Mouse (Mus musculus) forebrain, embryonic 10.5 days (tissue): Measurements from ENCODE around the gene Hist1h2ba. TPM values are rescaled to one million over a fixed set of nuclear protein-coding genes. Genes with fewer than 3 reads are reported as not detected.

Experiments used
- DNase-seq: peaks from one replicate; pipeline ENCODE4 v3.0.0-alpha.2; 2017; ENCODE audit warnings: low spot score; ENCODE audit errors: extremely low spot score
- H3K27ac ChIP-seq: fragments of 300-500 bp; sonication (generic); 2 replicates; pipeline ENCODE4 v1.5.1; 2016; ENCODE audit warnings: mild to moderate bottlenecking
- H3K27me3 ChIP-seq: fragments of 300-500 bp; sonication (generic); 2 replicates; pipeline ENCODE4 v1.6.1; 2016; ENCODE audit warnings: mild to moderate bottlenecking; ENCODE audit not compliant: poor library complexity, severe bottlenecking
- H3K36me3 ChIP-seq: fragments of 300-500 bp; sonication (generic); replicated peaks from 2 replicates; pipeline ENCODE4 v1.6.1; 2016; ENCODE audit warnings: mild to moderate bottlenecking, moderate library complexity
- H3K4me1 ChIP-seq: fragments of 300-500 bp; sonication (generic); 2 replicates; pipeline ENCODE4 v1.6.1; 2016
- H3K4me3 ChIP-seq: fragments of 300-500 bp; sonication (generic); 2 replicates; pipeline ENCODE4 v1.5.1; 2016; ENCODE audit warnings: mild to moderate bottlenecking, moderate library complexity
- H3K9me3 ChIP-seq: fragments of 300-500 bp; sonication (generic); 2 replicates; pipeline ENCODE4 v1.6.1; 2016; ENCODE audit warnings: mild to moderate bottlenecking, moderate library complexity
- WGBS: fragments of 180-500 bp; shearing (Covaris S2); methylation state at CpG from one replicate; pipeline ENCODE4 v1.1.7; 2016; 5-methylcytosine and 5-hydroxymethylcytosine counted together
- polyA plus RNA-seq: library from polyadenylated mRNA; unstranded; fragments of >200 nt; fragmentation: Nextera tagmentation; extraction: Ambion mirVana; gene quantifications from 2 replicates; pipeline ENCODE4 v1.2.1, GENCODE M21; 2016

Gene Hist1h2ba
- not detected in 2 replicates for polyA plus RNA-seq

DNA sequence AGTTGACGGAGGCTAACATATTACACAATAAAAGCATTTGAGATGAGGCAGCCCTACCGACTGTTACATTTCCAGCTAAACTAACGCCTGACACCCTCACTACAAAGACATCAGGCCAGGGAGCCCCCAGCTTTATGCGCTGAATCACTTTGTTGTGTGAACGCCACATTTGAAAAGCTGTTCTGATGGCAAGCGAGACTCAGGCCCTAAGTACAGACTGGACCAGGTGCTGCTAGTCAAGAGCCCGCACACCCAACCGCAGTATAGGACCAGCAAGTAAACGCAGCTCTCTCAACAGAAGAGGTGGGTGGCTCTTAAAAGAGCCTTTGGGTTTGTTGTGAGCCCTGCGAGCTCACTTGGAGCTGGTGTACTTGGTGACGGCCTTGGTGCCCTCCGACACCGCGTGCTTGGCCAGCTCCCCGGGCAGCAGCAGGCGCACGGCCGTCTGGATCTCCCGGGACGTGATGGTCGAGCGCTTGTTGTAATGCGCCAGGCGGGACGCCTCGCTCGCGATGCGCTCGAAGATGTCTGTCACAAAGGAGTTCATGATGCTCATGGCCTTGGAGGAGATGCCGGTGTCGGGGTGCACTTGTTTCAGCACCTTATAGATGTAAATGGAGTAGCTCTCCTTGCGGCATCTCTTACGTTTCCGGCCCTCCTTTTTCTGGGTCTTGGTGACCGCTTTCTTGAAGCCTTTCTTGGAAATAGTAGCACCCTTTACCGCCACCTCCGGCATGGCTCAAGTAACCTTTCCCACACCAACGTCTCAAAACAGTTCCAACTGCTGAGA, at the start of gene Hist1h2ba:
Hist1h2ba (minus strand) TSS at position 736 of the 790 bp plus-strand sequence.
- no peaks in the 10 kb centered on the region for H3K9me3 ChIP-seq
- H3K4me1 ChIP-seq, result no peaks in the 10 kb centered on the region
- H3K4me3 ChIP-seq, result no peak within 1 kb of the TSS
- WGBS, result 94% methylated on average over 39 of the region's 39 CpGs
- H3K36me3 ChIP-seq, result no peaks in the 10 kb centered on the region
- H3K27ac ChIP-seq, result no peak within 1 kb of the TSS
- no peak for DNase-seq
- no peaks in the 10 kb centered on the region for H3K27me3 ChIP-seq

GRCm38 (mm10) chr13:23972271-23972670, 38.3 kb upstream of the Hist1h2ba start:
- H3K4me3 ChIP-seq, result no peak overlapping the region
- DNase-seq, result no peak
- H3K27ac ChIP-seq, result no peak overlapping the region
- no peaks in the 10 kb centered on the region for H3K9me3 ChIP-seq
- 80% methylated on average over 5 of the region's 5 CpGs for WGBS
- H3K36me3 ChIP-seq, result no peaks in the 10 kb centered on the region
- no peaks in the 10 kb centered on the region for H3K4me1 ChIP-seq
- no peaks in the 10 kb centered on the region for H3K27me3 ChIP-seq

GRCm38 (mm10) chr13:23971870-23972269, 37.9 kb upstream of the Hist1h2ba start:
- Histone ChIP-seq H3K27ac (no peak overlapping the region), H3K4me1 (no peaks in the 10 kb centered on the region), H3K9me3 (no peaks in the 10 kb centered on the region), H3K36me3 (no peaks in the 10 kb centered on the region), H3K4me3 (no peak overlapping the region), H3K27me3 (no peaks in the 10 kb centered on the region)
- WGBS, result 80% methylated on average over 2 of the region's 2 CpGs
- no peak for DNase-seq

GRCm38 (mm10) chr13:23964909-23965308, 31.0 kb upstream of the Hist1h2ba start:
- Histone ChIP-seq H3K4me3 (no peak overlapping the region), H3K9me3 (no peaks in the 10 kb centered on the region), H3K4me1 (no peaks in the 10 kb centered on the region; the same call in 1 of the 2 replicates), H3K36me3 (no peaks in the 10 kb centered on the region), H3K27me3 (no peaks in the 10 kb centered on the region), H3K27ac (no peak overlapping the region)
- DNase-seq, result no peak
- 88% methylated on average over 2 of the region's 2 CpGs for WGBS

DNA sequence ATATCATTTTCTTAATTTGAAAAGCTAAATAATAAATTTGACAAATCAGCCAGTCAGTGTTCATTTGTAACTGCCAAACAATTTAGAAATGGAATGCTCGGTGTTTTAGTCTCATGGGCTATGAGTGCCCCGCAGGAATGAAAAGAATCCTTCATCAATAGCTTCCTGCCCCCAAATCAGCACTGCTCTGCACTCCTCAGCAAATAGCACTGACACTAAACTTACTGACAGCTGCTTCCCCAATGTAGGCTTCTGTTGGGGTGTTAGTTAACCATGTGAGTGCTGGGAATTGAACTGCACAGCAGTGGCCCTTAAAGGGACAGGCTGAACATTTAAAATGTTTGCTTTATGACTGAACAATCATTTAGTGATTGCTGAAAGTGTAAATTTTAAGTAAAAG, 25.8 kb upstream of the Hist1h2ba start:
- Histone ChIP-seq H3K4me1 (peaks cover 10% of the 10 kb centered on the region), H3K4me3 (no peak overlapping the region), H3K9me3 (no peaks in the 10 kb centered on the region), H3K27ac (no peak overlapping the region), H3K27me3 (no peaks in the 10 kb centered on the region), H3K36me3 (no peaks in the 10 kb centered on the region)
- DNase-seq, result no peak
- WGBS, result 49% methylated on average over 2 of the region's 2 CpGs

GRCm38 (mm10) chr13:23950928-23951327, 17.0 kb upstream of the Hist1h2ba start:
- peaks cover 27% of the 10 kb centered on the region for H3K4me1 ChIP-seq
- no peak overlapping the region for H3K27ac ChIP-seq
- no peak overlapping the region for H3K4me3 ChIP-seq
- WGBS, result 70% methylated on average over 3 of the region's 3 CpGs
- H3K36me3 ChIP-seq, result no peaks in the 10 kb centered on the region
- H3K27me3 ChIP-seq, result peaks cover 5% of the 10 kb centered on the region
- no peak for DNase-seq
- H3K9me3 ChIP-seq, result no peaks in the 10 kb centered on the region

GRCm38 (mm10) chr13:23949484-23950246, 15.7 kb upstream of the Hist1h2ba start:
- Histone ChIP-seq H3K9me3 (no peaks in the 10 kb centered on the region), H3K27ac (0 out of 2 replicates have a peak overlapping the region, but pooled peaks have one; percentile 30), H3K27me3 (peaks cover 5% of the 10 kb centered on the region), H3K36me3 (no peaks in the 10 kb centered on the region), H3K4me1 (peaks cover 28% of the 10 kb centered on the region), H3K4me3 (no peak overlapping the region)
- DNase-seq, result no peak
- 66% methylated on average over 14 of the region's 14 CpGs for WGBS

GRCm38 (mm10) chr13:23946254-23946653, 12.3 kb upstream of the Hist1h2ba start:
- H3K36me3 ChIP-seq, result no peaks in the 10 kb centered on the region
- DNase-seq, result no peak
- H3K4me1 ChIP-seq, result peaks cover 28% of the 10 kb centered on the region
- H3K27ac ChIP-seq, result no peak overlapping the region
- no peaks in the 10 kb centered on the region for H3K9me3 ChIP-seq
- no peak overlapping the region for H3K4me3 ChIP-seq
- 49% methylated on average over 2 of the region's 2 CpGs for WGBS
- peaks cover 5% of the 10 kb centered on the region for H3K27me3 ChIP-seq

DNA sequence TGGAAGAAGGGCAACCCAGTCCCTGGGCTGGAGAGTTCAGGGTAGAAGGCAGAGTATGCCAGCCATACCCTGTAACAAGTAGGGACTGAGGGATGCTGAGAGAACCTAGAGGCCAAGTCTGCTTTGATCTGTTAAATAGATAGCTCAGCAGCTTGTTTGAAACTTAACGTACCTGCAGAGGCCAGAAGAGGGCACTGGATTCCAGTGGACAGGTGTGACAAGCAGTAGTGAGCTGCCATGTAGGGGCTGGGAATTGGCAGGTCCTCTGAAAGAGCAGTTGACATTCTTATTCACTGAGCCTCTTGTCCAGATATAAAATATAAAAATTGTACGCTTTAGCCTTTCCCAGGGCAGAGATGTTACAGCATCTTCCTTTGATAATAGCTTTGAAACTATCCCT, 8.9 kb upstream of the Hist1h2ba start:
- H3K36me3 ChIP-seq, result no peaks in the 10 kb centered on the region
- no peak for DNase-seq
- 52% methylated on average over 2 of the region's 2 CpGs for WGBS

DNA sequence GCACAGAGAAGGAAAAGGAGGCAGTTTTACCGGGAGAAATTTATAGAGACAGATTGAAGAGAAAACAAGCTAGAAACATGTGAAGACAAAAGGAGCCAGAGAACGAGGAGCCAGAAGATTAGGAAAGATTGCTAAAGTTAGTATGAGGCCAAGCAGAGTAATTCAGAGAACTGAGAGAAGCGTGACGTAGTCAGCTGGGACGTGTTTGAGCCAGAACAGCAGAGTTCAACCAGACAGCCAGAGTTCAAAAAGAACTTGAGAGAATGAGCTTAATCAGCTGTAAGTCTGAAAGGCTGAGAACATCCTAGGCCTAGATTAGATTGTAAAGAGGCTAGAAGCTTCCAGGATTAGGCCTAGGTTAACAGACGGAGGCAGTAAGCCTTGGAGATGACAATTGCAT, 6.3 kb upstream of the Hist1h2ba start:
- Histone ChIP-seq H3K9me3 (no peaks in the 10 kb centered on the region), H3K4me1 (peaks cover 4% of the 10 kb centered on the region), H3K27ac (no peak overlapping the region), H3K36me3 (no peaks in the 10 kb centered on the region), H3K4me3 (no peak overlapping the region), H3K27me3 (no peaks in the 10 kb centered on the region)
- WGBS, result 57% methylated on average over 6 of the region's 6 CpGs
- no peak for DNase-seq

More for the DNA sequence above, 8.9 kb upstream of the Hist1h2ba start:
- no peak overlapping the region for H3K4me3 ChIP-seq
- no peaks in the 10 kb centered on the region for H3K9me3 ChIP-seq
- H3K4me1 ChIP-seq, result peaks cover 15% of the 10 kb centered on the region
- H3K27ac ChIP-seq, result no peak overlapping the region
- peaks cover 5% of the 10 kb centered on the region for H3K27me3 ChIP-seq

DNA sequence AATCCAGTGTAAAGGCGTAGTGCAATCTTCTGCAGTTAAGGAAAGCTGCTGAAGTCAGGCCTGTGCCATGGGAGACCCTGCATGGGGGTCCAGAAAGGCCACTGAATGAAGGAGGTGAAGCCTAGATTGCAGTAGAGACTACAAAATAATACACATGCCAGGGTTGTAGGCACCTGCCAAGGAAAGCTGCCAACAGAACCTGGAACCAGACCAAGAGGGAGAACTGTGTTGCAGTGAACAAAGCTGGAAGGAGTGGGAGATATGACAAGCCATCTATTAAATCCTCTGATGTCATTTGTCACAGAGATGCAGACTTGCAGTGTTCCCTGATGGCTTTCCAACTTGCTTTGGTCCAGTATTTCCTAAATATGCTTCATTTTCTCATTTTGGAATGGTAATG, 4.7 kb upstream of the Hist1h2ba start:
- Histone ChIP-seq H3K27me3 (no peaks in the 10 kb centered on the region), H3K27ac (no peak overlapping the region), H3K4me3 (no peak overlapping the region), H3K36me3 (no peaks in the 10 kb centered on the region), H3K4me1 (peaks cover 4% of the 10 kb centered on the region), H3K9me3 (no peaks in the 10 kb centered on the region)
- WGBS, result 88% methylated on average over 1 of the region's 1 CpGs
- DNase-seq, result no peak

DNA sequence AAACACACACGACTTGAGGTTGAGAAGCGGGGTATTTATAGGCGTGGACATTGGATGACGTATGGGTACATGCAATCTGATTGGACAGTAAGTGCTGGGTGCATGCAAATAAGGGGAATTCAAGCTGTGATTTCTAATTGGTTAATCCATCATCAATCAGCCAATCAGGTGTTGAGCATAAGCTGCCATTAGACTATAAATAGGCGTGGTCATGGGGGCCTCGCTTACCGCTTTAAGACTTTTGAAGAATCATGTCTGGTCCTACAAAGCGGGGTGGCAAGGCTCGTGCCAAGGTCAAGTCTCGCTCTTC, 210 bp upstream of the Hist1h2ba start, which contains the start of gene Hist1h2aa:
Hist1h2aa (plus strand) TSS at position 252 of the 310 bp plus-strand sequence.
- H3K36me3 ChIP-seq, result no peaks in the 10 kb centered on the region
- H3K4me3 ChIP-seq, result no peak within 1 kb of the TSS
- H3K27me3 ChIP-seq, result no peaks in the 10 kb centered on the region
- 93% methylated on average over 10 of the region's 10 CpGs for WGBS
- no peak for DNase-seq
- H3K4me1 ChIP-seq, result no peaks in the 10 kb centered on the region
- no peak within 1 kb of the TSS for H3K27ac ChIP-seq
- no peaks in the 10 kb centered on the region for H3K9me3 ChIP-seq

DNA sequence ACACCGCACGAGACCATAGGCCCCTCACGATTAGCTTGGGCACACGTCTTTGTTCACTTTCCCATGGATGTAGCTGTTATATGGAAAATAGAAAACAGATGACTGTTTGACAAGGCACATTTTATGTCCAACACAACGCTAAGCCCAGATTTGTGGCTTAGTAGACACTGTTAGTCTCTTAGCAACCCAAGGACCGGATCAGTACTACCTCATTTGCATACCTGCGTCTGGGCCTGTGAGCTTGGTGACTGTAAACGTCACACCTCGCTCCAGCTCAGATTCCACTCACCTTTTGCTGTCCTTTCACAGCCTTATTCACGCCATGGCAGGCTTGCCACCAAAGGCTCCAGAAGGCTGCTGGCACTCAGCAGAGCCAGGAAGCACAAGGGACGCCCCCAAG, 3.1 kb downstream of the Hist1h2ba start:
- Histone ChIP-seq H3K4me1 (no peaks in the 10 kb centered on the region), H3K4me3 (no peak overlapping the region), H3K9me3 (no peaks in the 10 kb centered on the region), H3K36me3 (no peaks in the 10 kb centered on the region), H3K27ac (no peak overlapping the region), H3K27me3 (no peaks in the 10 kb centered on the region)
- DNase-seq, result no peak
- WGBS, result 77% methylated on average over 11 of the region's 11 CpGs
